Mouse (Mus musculus): Measurements from ENCODE around the gene Tecta.

DNA sequence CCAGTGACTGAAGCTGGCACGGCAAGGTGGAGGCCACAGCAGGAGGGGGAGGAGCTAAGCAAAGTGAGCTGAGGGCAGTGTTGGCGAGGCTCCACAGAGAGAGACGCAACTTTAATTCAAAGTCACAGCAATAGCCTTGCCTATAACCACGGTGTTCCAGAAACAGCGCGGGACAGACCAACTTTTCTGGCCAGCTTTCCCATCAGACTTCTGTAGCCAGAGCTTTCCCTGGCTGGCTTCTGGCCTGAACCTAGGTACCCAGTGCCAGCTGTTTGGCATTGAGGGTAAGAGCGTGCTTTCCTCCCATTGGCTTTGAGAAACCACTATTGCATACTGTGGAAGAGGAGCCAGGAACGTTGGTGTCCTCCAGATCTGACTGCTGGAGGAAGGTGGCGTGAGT, 70.0 kb downstream of the Tecta start:
- TF ChIP-seq POLR2A (IDR thresholded peaks at IDR 0.05; ENCODE audit: borderline replicate concordance, extremely low read depth, low read depth, low read length), result no peak
- no peak for TF ChIP-seq CTCF (IDR thresholded peaks at IDR 0.05; ENCODE audit: insufficient read depth, low read length)
